Mouse (Mus musculus) thymus, postnatal 14 days (tissue): ENCODE results near the gene Ice2.

Experiments
- DNase-seq: peaks from one replicate; pipeline ENCODE4 v3.0.0; 2021

The Ice2 gene

GRCm38 (mm10) chr9:69464109-69464756 is 66.5 kb downstream of the Ice2 start:
- no peak for DNase-seq

- peak; percentile 57 for DNase-seq
Observed at GRCm38 (mm10) chr9:69466098-69466497, 68.4 kb downstream of the Ice2 start.

- DNase-seq = no peak
Observed at GRCm38 (mm10) chr9:69467310-69467939, 69.7 kb downstream of the Ice2 start.

- DNase-seq = no peak
Observed at GRCm38 (mm10) chr9:69468991-69469390, 71.3 kb downstream of the Ice2 start.

GRCm38 (mm10) chr9:69470362-69470761 is 72.7 kb downstream of the Ice2 start:
- DNase-seq = no peak

- DNase-seq = peak; percentile 80
Observed at GRCm38 (mm10) chr9:69470921-69471320, 73.2 kb downstream of the Ice2 start.

- no peak for DNase-seq
Observed at GRCm38 (mm10) chr9:69472724-69473123, 75.0 kb downstream of the Ice2 start.

- DNase-seq = no peak
Observed at GRCm38 (mm10) chr9:69475873-69476272, 78.2 kb downstream of the Ice2 start.

- DNase-seq = no peak
Observed at GRCm38 (mm10) chr9:69477195-69477823, 79.6 kb downstream of the Ice2 start.

GRCm38 (mm10) chr9:69477824-69478222 is 80.1 kb downstream of the Ice2 start:
- DNase-seq = no peak

GRCm38 (mm10) chr9:69480344-69480743 is 82.6 kb downstream of the Ice2 start:
- DNase-seq = peak; percentile 91
